Comparison of ENCODE assay signal across 25 mouse cellular contexts in genomic region chr10:7622378-7622777, GRCm38 (mm10). TPM values are rescaled to one million over a fixed set of nuclear protein-coding genes. Genes with fewer than 3 reads are reported as not detected.
DNase-seq lines count a peak whose midpoint lies in the region; ATAC-seq and TF ChIP-seq lines count a peak whose summit lies in the region.
"Had no signal": no experiment of that assay in that cellular context is flagged by ENCODE, and none has a peak within 500 bp of the region (broad histone marks: within the 10 kb centered on the region; RNA-seq: fewer than 3 reads in every experiment).

No protein-coding gene starts in this region.

- peak overlapping the region; percentile 34 for H3K27ac ChIP-seq in heart, embryonic 12.5 days (ENCODE audit: poor library complexity, severe bottlenecking)
- H3K27ac ChIP-seq in liver, postnatal 0 days (ENCODE audit: low read depth) = no peak overlapping the region
- H3K27ac ChIP-seq: forebrain, embryonic 10.5 days; hindbrain, embryonic 12.5 days; liver, embryonic 14.5 days; lung, embryonic 15.5 days; midbrain, embryonic 13.5 days; stomach, embryonic 15.5 days had no signal

- peak; percentile 58 for ATAC-seq in frontal cortex, adult (ENCODE audit: low TSS enrichment)
- ATAC-seq in heart, embryonic 12.5 days (ENCODE audit: insufficient number of reproducible peaks, low FRiP score) = no peak
- ATAC-seq in liver, postnatal 0 days = no peak
- ATAC-seq: forebrain, postnatal 0 days; midbrain, embryonic 13.5 days; Patski had no signal

- H3K36me3 ChIP-seq in heart, embryonic 12.5 days = no peaks in the 10 kb centered on the region
- H3K36me3 ChIP-seq in liver, postnatal 0 days (replicated peaks; ENCODE audit: insufficient read depth, low read length) = no peaks in the 10 kb centered on the region
- H3K36me3 ChIP-seq: hindbrain, embryonic 12.5 days; lung, embryonic 15.5 days; stomach, embryonic 15.5 days had no signal

- H3K27me3 ChIP-seq in heart, embryonic 12.5 days (replicated peaks) = no peaks in the 10 kb centered on the region
- H3K27me3 ChIP-seq in liver, postnatal 0 days (ENCODE audit: insufficient read depth, low read length) = no peaks in the 10 kb centered on the region
- H3K27me3 ChIP-seq: hindbrain, embryonic 12.5 days; lung, embryonic 15.5 days; midbrain, embryonic 13.5 days; Patski; stomach, embryonic 15.5 days had no signal

- no peaks in the 10 kb centered on the region for H3K9me3 ChIP-seq in heart, embryonic 12.5 days (replicated peaks)
- H3K9me3 ChIP-seq in liver, postnatal 0 days (ENCODE audit: low read length) = no peaks in the 10 kb centered on the region
- H3K9me3 ChIP-seq: forebrain, embryonic 10.5 days; G1E; hindbrain, embryonic 12.5 days; lung, embryonic 15.5 days; megakaryocyte, embryonic 14.5 days; midbrain, embryonic 13.5 days; stomach, embryonic 15.5 days had no signal

- no peak for DNase-seq in frontal cortex, postnatal 36 days (ENCODE audit: low spot score in 2 of 2)
- peak; percentile 42 to 54 for DNase-seq in heart, adult 18-20 months
- no peak for DNase-seq in heart, postnatal 36 days
- peak; percentile 23 to 30 for DNase-seq in heart, postnatal 10 days
- DNase-seq in liver, postnatal 0 days = no peak
- no peak for DNase-seq in spleen, postnatal 4 days (ENCODE audit: low spot score in 2 of 2)
- DNase-seq: adrenal gland, postnatal 36 days; cerebellum, adult 11 months; forebrain, postnatal 0 days; kidney, adult 11 months; kidney, postnatal 4 days; lung, postnatal 36 days; right cerebral cortex, postnatal 25 days; thymus, postnatal 36 days had no signal

- no peak overlapping the region for H3K9ac ChIP-seq in heart, embryonic 12.5 days
- no peak overlapping the region for H3K9ac ChIP-seq in liver, postnatal 0 days (replicated peaks)
- H3K9ac ChIP-seq: forebrain, postnatal 0 days; hindbrain, embryonic 12.5 days; liver, embryonic 14.5 days; lung, embryonic 15.5 days; midbrain, embryonic 13.5 days; stomach, embryonic 15.5 days had no signal

- TF ChIP-seq CTCF in liver, postnatal 0 days (IDR thresholded peaks at IDR 0.05; ENCODE audit: low read depth) = no peak

- no peak overlapping the region for H3K4me3 ChIP-seq in heart, embryonic 12.5 days
- H3K4me3 ChIP-seq in liver, postnatal 0 days (ENCODE audit: low read depth, low read length) = no peak overlapping the region
- H3K4me3 ChIP-seq: forebrain, embryonic 10.5 days; hindbrain, embryonic 12.5 days; lung, embryonic 15.5 days; megakaryocyte, embryonic 14.5 days; midbrain, embryonic 13.5 days; stomach, embryonic 15.5 days had no signal

- no peak for TF ChIP-seq EP300 in liver, postnatal 0 days (IDR thresholded peaks at IDR 0.05; ENCODE audit: low read depth)

- WGBS in heart, embryonic 12.5 days = 41% methylated on average over 3 of the region's 3 CpGs
- 85% methylated on average over 3 of the region's 3 CpGs for WGBS in liver, postnatal 0 days (ENCODE audit: insufficient replicate concordance)

- peaks cover 42% of the 10 kb centered on the region for H3K4me1 ChIP-seq in heart, embryonic 12.5 days (replicated peaks)
- H3K4me1 ChIP-seq in liver, postnatal 0 days (ENCODE audit: insufficient read depth) = no peaks in the 10 kb centered on the region
- H3K4me1 ChIP-seq: forebrain, embryonic 10.5 days; hindbrain, embryonic 12.5 days; lung, embryonic 15.5 days; megakaryocyte, embryonic 14.5 days; midbrain, embryonic 13.5 days; stomach, embryonic 15.5 days had no signal

- peak overlapping the region; percentile 19; the same call in 1 of the 2 replicates for H3K4me2 ChIP-seq in heart, embryonic 12.5 days
- no peak overlapping the region for H3K4me2 ChIP-seq in liver, postnatal 0 days (ENCODE audit: low read depth, low read length)
- H3K4me2 ChIP-seq: hindbrain, embryonic 12.5 days; lung, embryonic 15.5 days; midbrain, embryonic 13.5 days; stomach, embryonic 15.5 days had no signal

- intact Hi-C loops in heart, postnatal 36 days (cut with DNase I) = no loop called here
- intact Hi-C loops in heart, postnatal 10 days (cut with DNase I) = no loop called here

RNA-seq across cellular contexts. Expression of gene Lrp11, which starts 32.8 kb away (rescaled TPM):
- 1 to 10 TPM; 2.9 TPM for total RNA-seq in heart, adult 18-20 months (2021)
- 1 to 10 TPM; 1.6 to 2.4 TPM for total RNA-seq in heart, postnatal 36 days (2021)
- polyA plus RNA-seq in heart, embryonic 12.5 days (2016; fragmentation: Nextera tagmentation; extraction: Ambion mirVana) = 3.2 and 3.9 TPM in 2 replicates
- total RNA-seq in heart, postnatal 10 days (2021) = 1 to 10 TPM; 2.2 to 2.4 TPM
- 0.26 and 0.28 TPM in 2 replicates for polyA plus RNA-seq in liver, postnatal 0 days (2015; fragmentation: Nextera tagmentation; extraction: Ambion mirVana)

RNA-seq across cellular contexts. Expression of gene Nup43, which starts 44.9 kb away (rescaled TPM):
- total RNA-seq in heart, adult 18-20 months (2021) = 1 to 10 TPM; 6.7 to 7.3 TPM
- 1 to 10 TPM; 5.3 to 5.5 TPM for total RNA-seq in heart, postnatal 36 days (2021)
- polyA plus RNA-seq in heart, embryonic 12.5 days (2016; fragmentation: Nextera tagmentation; extraction: Ambion mirVana) = 34.5 and 39.7 TPM in 2 replicates
- total RNA-seq in heart, postnatal 10 days (2021) = 10 to 100 TPM in 1 of 2 experiments, 1 to 10 TPM in 1; 5.9 to 10.7 TPM
- 12.4 and 13.7 TPM in 2 replicates for polyA plus RNA-seq in liver, postnatal 0 days (2015; fragmentation: Nextera tagmentation; extraction: Ambion mirVana)

RNA-seq across cellular contexts. Expression of gene Pcmt1, which starts 58.6 kb away (rescaled TPM):
- total RNA-seq in heart, adult 18-20 months (2021) = 100 to 1,000 TPM in 1 of 2 experiments, 10 to 100 TPM in 1; 95.5 to 103 TPM
- 10 to 100 TPM; 92.8 to 95.6 TPM for total RNA-seq in heart, postnatal 36 days (2021)
- 131 and 134 TPM in 2 replicates for polyA plus RNA-seq in heart, embryonic 12.5 days (2016; fragmentation: Nextera tagmentation; extraction: Ambion mirVana)
- 100 to 1,000 TPM; 105 to 107 TPM for total RNA-seq in heart, postnatal 10 days (2021)
- polyA plus RNA-seq in liver, postnatal 0 days (2015; fragmentation: Nextera tagmentation; extraction: Ambion mirVana) = 64.8 and 67.2 TPM in 2 replicates

RNA-seq across cellular contexts. Expression of gene Lats1, which starts 58.6 kb away (rescaled TPM):
- total RNA-seq in heart, adult 18-20 months (2021) = 10 to 100 TPM in 1 of 2 experiments, 1 to 10 TPM in 1; 8.8 to 11.6 TPM
- total RNA-seq in heart, postnatal 36 days (2021) = 10 to 100 TPM; 11.6 to 13.0 TPM
- polyA plus RNA-seq in heart, embryonic 12.5 days (2016; fragmentation: Nextera tagmentation; extraction: Ambion mirVana) = 5.5 and 5.8 TPM in 2 replicates
- 10 to 100 TPM; 20.2 to 22.3 TPM for total RNA-seq in heart, postnatal 10 days (2021)
- 2.1 and 2.5 TPM in 2 replicates for polyA plus RNA-seq in liver, postnatal 0 days (2015; fragmentation: Nextera tagmentation; extraction: Ambion mirVana)

Comparison
In these comparisons a context has a peak if more than half of its experiments do, and no peak if none do; other contexts are left out.
1. DNase-seq: peak in heart, adult 18-20 months (2 of 2) and heart, postnatal 10 days (2 of 2); none in frontal cortex, postnatal 36 days (0 of 2), heart, postnatal 36 days (0 of 2), liver, postnatal 0 days (single experiment) and spleen, postnatal 4 days (0 of 2).